ENCODE assay signal across 20 mouse cellular contexts in the genomic region with DNA sequence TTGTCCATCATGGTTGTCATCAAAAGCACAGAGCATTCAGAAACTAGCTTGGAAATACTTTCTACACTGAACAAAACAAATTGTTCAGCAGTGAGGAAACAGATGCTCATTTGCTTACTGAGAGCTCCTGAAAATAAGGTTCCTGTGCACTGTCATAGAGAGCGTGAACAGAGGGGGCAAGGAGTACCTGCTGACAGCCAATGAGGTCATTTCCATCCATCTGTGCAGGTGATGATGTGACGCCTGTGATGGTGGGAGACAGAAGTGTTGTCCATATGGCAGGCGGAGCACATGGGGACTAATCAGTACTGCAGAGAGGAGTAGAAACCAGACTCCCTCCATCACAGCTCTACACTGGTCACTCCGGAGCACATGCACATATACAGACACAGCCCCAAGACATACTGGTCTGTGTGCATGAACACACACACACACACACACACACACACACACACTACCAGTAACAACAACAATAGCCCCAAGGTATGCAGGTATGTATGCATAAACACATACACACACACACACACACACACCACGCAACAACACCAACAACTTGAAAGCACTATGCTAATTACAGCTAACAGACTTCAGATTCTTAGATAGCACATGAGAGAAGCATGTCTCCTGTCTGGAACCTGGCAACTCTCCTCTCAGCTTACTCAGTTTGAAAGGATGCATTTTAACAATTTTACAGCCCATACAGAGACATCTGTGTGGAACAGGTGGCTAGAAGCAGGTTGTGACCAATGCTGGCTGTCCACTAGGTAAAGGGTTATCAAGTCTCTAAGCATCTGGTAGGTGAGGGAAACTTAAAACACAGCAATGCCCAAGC.
A peak's percentile ranks its signal among the peaks of the same experiment; 100 is the strongest.
DNase-seq lines count a peak whose midpoint lies in the region; ATAC-seq lines count a peak whose summit lies in the region.
"Had no signal": no experiment of that assay in that cellular context is flagged by ENCODE, and none has a peak within 500 bp of the region (broad histone marks: within the 10 kb centered on the region; RNA-seq: fewer than 3 reads in every experiment).

No protein-coding gene starts in this region.

- ATAC-seq in hindbrain, embryonic 14.5 days (ENCODE audit: low FRiP score) = no peak; the same call in 1 of the 2 replicates
- no peak for ATAC-seq in hindbrain, embryonic 12.5 days (ENCODE audit: low FRiP score)
- ATAC-seq: intestine, postnatal 0 days had no signal

- no peaks in the 10 kb centered on the region for H3K36me3 ChIP-seq in hindbrain, embryonic 14.5 days (replicated peaks; ENCODE audit: control insufficient read depth, insufficient read depth)
- H3K36me3 ChIP-seq in hindbrain, embryonic 12.5 days = no peaks in the 10 kb centered on the region
- H3K36me3 ChIP-seq: G1E; heart, embryonic 12.5 days; limb, embryonic 12.5 days; liver, embryonic 15.5 days; midbrain, embryonic 10.5 days had no signal

- no peak for DNase-seq in hindbrain, embryonic 14.5 days (ENCODE audit: low spot score)
- DNase-seq in right cerebral cortex, adult 2 months (ENCODE audit: low spot score in 2 of 2) = peak; percentile 5 to 9
- DNase-seq in right cerebral cortex, postnatal 10 days (ENCODE audit: low spot score in 2 of 2) = no peak
- DNase-seq in cerebellum, postnatal 25 days = peak; percentile 28 to 45
- no peak for DNase-seq in MN1 (ENCODE audit: low spot score)
- no peak for DNase-seq in Muller cell, postnatal 12 days (ENCODE audit: inconsistent ontology term)
- DNase-seq: adrenal gland, adult 8-10 months; embryo, embryonic 11 days; heart, postnatal 36 days; lung, postnatal 14 days; right cerebral cortex, postnatal 4 days; thymus, adult 18-20 months had no signal

- H3K9ac ChIP-seq in hindbrain, embryonic 14.5 days = no peak overlapping the region
- H3K9ac ChIP-seq in hindbrain, embryonic 12.5 days = no peak overlapping the region
- H3K9ac ChIP-seq: heart, embryonic 12.5 days; limb, embryonic 12.5 days; liver, embryonic 15.5 days had no signal

- no peaks in the 10 kb centered on the region for H3K9me3 ChIP-seq in hindbrain, embryonic 14.5 days (ENCODE audit: control insufficient read depth, low read length)
- H3K9me3 ChIP-seq in hindbrain, embryonic 12.5 days (replicated peaks) = no peaks in the 10 kb centered on the region
- H3K9me3 ChIP-seq: heart, embryonic 12.5 days; limb, embryonic 12.5 days; liver, embryonic 15.5 days; midbrain, embryonic 10.5 days had no signal

- H3K4me2 ChIP-seq in hindbrain, embryonic 14.5 days (replicated peaks) = no peak overlapping the region
- H3K4me2 ChIP-seq in hindbrain, embryonic 12.5 days (replicated peaks) = no peak overlapping the region
- H3K4me2 ChIP-seq: heart, embryonic 12.5 days; limb, embryonic 12.5 days; liver, embryonic 15.5 days had no signal

- H3K27ac ChIP-seq in hindbrain, embryonic 14.5 days = 0 out of 2 replicates have a peak overlapping the region, but pooled peaks have one; percentile 32
- no peak overlapping the region for H3K27ac ChIP-seq in hindbrain, embryonic 12.5 days
- H3K27ac ChIP-seq: kidney, postnatal 0 days; limb, embryonic 12.5 days; liver, embryonic 15.5 days; midbrain, embryonic 10.5 days had no signal

- 86% methylated on average over 5 of the region's 5 CpGs for WGBS in hindbrain, embryonic 14.5 days
- 85% methylated on average over 5 of the region's 5 CpGs for WGBS in hindbrain, embryonic 12.5 days

- H3K27me3 ChIP-seq in hindbrain, embryonic 14.5 days (ENCODE audit: control insufficient read depth, insufficient read depth, low read length) = no peaks in the 10 kb centered on the region
- no peaks in the 10 kb centered on the region for H3K27me3 ChIP-seq in hindbrain, embryonic 12.5 days
- H3K27me3 ChIP-seq: heart, embryonic 12.5 days; limb, embryonic 12.5 days; liver, embryonic 15.5 days had no signal

- H3K4me3 ChIP-seq in hindbrain, embryonic 14.5 days (replicated peaks; ENCODE audit: low read length) = no peak overlapping the region
- no peak overlapping the region for H3K4me3 ChIP-seq in hindbrain, embryonic 12.5 days
- H3K4me3 ChIP-seq: heart, embryonic 12.5 days; limb, embryonic 12.5 days; liver, embryonic 15.5 days; midbrain, embryonic 10.5 days had no signal

- H3K4me1 ChIP-seq in hindbrain, embryonic 14.5 days (replicated peaks; ENCODE audit: control insufficient read depth, insufficient read depth, low read length) = no peaks in the 10 kb centered on the region
- no peaks in the 10 kb centered on the region for H3K4me1 ChIP-seq in hindbrain, embryonic 12.5 days
- H3K4me1 ChIP-seq: heart, embryonic 12.5 days; limb, embryonic 12.5 days; liver, embryonic 15.5 days; midbrain, embryonic 10.5 days had no signal

Comparison
In these comparisons a context has a peak if more than half of its experiments do, and no peak if none do; other contexts are left out.
1. DNase-seq: peak in right cerebral cortex, adult 2 months (2 of 2) and cerebellum, postnatal 25 days (2 of 2); none in hindbrain, embryonic 14.5 days (single experiment), right cerebral cortex, postnatal 10 days (0 of 2), MN1 (single experiment) and Muller cell, postnatal 12 days (single experiment).